Mouse (Mus musculus): Measurements from ENCODE around the gene Klrd1. TPM values are rescaled to one million over a fixed set of nuclear protein-coding genes. Genes with fewer than 3 reads are reported as not detected.

The Klrd1 gene
- total RNA-seq, 2 experiments from 2014 or later, result not detected

Other genes with a start within 250 kb of the Klrd1 start
- gene Clec12a, start 249.1 kb upstream of the Klrd1 start, total RNA-seq (2021), result under 1 TPM; 0.16 to 0.17 TPM
- gene Clec12b, start 205.9 kb upstream of the Klrd1 start, total RNA-seq (2021), result not detected
- not detected for gene Clec1b, start 194.5 kb upstream of the Klrd1 start, total RNA-seq (2021)
- gene Clec9a, start 182.9 kb upstream of the Klrd1 start, total RNA-seq (2021), result not detected
- gene Clec1a, start 139.8 kb upstream of the Klrd1 start, total RNA-seq (2021), result 1 to 10 TPM; 1.6 to 1.8 TPM
- gene Olr1, start 84.6 kb upstream of the Klrd1 start, total RNA-seq (2021), result under 1 TPM in 1 of 2 experiments, not detected in 1; 0.31 TPM
- not detected for gene Tmem52b, start 79.2 kb upstream of the Klrd1 start, total RNA-seq (2021)
- gene Gabarapl1, start 58.6 kb upstream of the Klrd1 start, total RNA-seq (2021), result 100 to 1,000 TPM in 1 of 2 experiments, 10 to 100 TPM in 1; 61.3 to 105 TPM
- not detected for gene Klre1, start 13.9 kb upstream of the Klrd1 start, total RNA-seq (2021)
- not detected for gene Klrk1, start 32.1 kb downstream of the Klrd1 start, total RNA-seq (2021)
- not detected for gene Klrc3, start 51.6 kb downstream of the Klrd1 start, total RNA-seq (2021)
- gene Klrc2, start 68.9 kb downstream of the Klrd1 start, total RNA-seq (2021), result not detected
- gene Klrc1, start 87.2 kb downstream of the Klrd1 start, total RNA-seq (2021), result not detected
- not detected for gene Klri1, start 125.3 kb downstream of the Klrd1 start, total RNA-seq (2021)
- gene Klri2, start 148.7 kb downstream of the Klrd1 start, total RNA-seq (2021), result not detected
- gene Gm156, start 192.5 kb downstream of the Klrd1 start, total RNA-seq (2021), result not detected

Measured in gastrocnemius, adult 18-20 months (tissue).